Mouse (Mus musculus): ENCODE measurements around the gene D3Ertd254e.

GRCm38 (mm10) chr3:36138996-36139395 is 11.8 kb upstream of the D3Ertd254e start:
- no peak for TF ChIP-seq CTCF (IDR thresholded peaks at IDR 0.05 in 2 of 3, conservative IDR thresholded peaks at IDR 0.05 in 1 of 3; ENCODE audit: control insufficient read depth in 1 of 3, insufficient read depth in 1 of 3, low read depth in 2 of 3, low read length in 3 of 3, poor library complexity in 1 of 3, severe bottlenecking in 1 of 3)
- no peak for TF ChIP-seq POLR2A (IDR thresholded peaks at IDR 0.05; ENCODE audit: control insufficient read depth in 1 of 2, insufficient read depth in 1 of 2, low read depth in 1 of 2, low read length in 2 of 2, poor library complexity in 1 of 2)
